Mouse (Mus musculus) ovary, postnatal 10 days (tissue): ENCODE results near the gene Fam89b.
A peak's percentile ranks its signal among the peaks of the same experiment; 100 is the strongest.

Experiments used
- DNase-seq: peaks from one replicate; pipeline ENCODE4 v3.0.0; 2022; ENCODE audit warnings: low spot score

Gene Fam89b

GRCm38 (mm10) chr19:5729444-5729815 is at the start of gene Fam89b:
Gene Fam89b, minus strand, starts transcription at chr19:5729653.
- DNase-seq: peak; percentile 82

DNA sequence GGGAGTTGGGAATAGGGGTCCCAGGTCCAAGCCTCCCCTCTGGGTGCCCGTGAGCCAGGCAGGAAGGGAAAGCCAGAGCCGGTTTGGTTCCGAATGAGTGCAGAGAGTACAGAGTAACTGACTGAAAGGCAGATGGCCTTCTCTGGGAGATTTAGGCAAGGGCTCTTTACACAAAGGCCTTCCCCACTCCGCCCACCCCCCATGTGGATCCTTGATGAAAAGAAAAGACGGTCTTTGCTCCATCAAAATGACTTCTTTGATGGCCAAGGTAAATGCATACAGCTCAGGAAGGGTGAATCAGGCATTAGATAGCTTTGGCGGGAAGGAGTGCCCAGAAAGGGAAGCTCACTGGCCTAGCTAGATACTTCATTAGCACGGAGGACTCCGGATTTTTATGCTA is 48.9 kb upstream of the Fam89b start:
- DNase-seq: no peak

DNA sequence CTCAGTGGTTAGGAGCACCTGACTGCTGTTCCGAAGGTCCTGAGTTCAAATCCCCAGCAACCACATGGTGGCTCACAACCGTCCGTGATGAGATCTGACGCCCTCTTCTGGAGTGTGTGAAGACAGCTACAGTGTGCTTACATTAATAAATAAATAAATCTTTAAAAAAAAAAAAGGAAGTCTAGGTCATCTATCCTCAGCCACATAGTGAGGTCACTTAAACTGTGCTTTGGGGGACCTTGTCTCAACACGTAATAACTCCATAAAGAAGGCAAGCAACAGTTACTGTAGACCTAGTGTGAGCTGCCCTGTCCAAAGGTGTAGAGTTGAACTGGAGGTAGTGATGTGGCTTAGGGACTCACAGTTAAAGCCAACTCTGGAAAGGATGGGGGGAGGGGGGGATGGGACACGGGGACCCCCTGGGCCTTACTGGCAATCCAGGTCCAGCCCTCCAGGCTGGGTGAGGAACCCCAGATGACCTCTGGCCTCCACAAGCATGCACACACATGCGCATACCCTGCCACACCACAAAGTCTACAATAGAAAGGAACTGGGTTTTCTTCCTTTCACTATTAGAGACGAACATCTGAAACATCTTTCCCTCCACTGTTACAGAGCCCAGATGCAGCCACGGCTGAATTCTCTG is 48.1 kb upstream of the Fam89b start:
- no peak for DNase-seq

- DNase-seq: peak; percentile 86
Measured at GRCm38 (mm10) chr19:5770925-5771860, 41.7 kb upstream of the Fam89b start, which contains the start of gene Scyl1. Gene Scyl1, minus strand, starts transcription at chr19:5771419.

DNA sequence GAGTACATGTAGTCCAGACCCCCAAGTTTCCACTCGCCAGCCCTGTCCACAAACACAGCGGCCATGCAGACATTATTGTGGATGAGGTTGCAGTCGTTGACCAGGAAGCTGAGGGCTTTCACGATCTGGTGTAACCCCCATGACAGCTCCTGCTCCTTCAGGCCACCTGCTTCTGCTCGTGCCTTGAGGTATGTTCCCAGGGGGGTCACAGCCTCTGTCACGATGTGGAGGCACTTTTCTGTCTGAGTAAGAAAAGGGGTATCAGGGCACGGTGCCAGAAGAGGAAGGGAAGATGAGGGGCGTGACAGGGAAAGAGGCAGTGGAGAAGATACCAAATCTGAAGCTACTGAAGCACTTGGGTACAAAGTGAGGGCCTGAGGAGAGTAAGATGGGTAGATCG is 40.9 kb upstream of the Fam89b start:
- DNase-seq: no peak

DNA sequence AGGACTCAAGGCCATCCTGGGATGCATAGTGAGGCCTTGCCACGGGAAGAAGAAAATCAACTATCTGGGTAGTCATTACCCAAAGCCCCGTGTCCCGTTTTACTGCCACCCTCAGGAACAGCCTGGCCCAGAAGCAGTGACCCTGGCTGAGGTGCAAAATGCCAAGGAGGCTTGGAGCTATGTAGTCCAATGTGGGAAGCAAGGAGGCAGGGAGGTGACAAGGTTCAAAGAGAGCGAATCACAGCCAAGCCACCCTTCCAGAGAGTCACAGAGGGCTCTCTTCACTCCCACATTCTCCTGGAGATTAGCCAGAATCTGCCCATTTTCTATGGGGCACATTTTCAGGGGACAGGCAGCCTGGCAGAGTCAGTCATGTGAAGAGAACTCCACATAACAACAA is 37.8 kb upstream of the Fam89b start:
- no peak for DNase-seq

DNA sequence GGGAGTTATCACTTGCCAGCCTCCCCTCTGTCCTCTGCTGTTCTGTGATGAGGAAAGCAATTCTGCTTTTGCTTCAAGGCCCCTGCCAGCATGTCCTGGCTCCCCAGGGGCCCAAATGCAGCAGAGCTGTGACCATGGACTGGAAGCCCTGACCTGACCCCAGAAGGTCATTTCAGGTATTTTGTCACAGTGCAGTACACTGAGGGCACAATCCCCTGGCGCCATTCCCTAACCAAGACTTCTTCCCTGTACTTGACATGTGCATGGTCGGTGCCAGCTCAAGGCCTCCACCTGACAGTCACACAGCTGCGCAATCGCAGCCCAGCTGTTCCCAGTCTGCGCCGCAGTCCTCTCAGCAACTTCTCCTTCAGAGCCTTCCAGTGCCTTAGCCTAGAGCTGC is 33.7 kb upstream of the Fam89b start:
- DNase-seq: no peak

DNA sequence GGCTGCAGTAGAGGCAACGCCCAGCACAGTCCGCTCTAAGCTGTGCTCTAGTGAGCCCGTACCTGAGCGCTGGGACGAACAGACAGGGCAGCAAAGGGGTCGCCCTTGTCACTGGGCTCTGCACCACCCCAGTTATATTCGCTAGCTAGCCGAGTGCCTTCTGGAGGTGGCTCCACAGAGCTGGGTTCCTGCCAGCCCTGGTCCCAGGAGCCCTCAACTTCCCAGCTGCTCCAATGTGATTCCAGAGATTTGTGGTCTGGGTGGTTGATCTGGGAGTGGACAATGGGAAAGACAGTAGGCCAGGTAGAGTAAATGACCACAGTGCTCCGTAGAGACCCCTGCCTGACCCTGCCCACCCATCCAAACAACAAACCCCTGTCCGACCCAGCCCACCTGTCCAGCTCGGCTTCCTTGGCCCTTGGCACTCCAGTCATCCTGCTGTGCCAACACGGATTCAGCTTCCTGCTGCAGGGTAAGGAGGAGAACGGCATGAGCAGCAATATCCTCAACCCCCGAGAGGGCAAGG is 29.5 kb upstream of the Fam89b start:
- no peak for DNase-seq

DNA sequence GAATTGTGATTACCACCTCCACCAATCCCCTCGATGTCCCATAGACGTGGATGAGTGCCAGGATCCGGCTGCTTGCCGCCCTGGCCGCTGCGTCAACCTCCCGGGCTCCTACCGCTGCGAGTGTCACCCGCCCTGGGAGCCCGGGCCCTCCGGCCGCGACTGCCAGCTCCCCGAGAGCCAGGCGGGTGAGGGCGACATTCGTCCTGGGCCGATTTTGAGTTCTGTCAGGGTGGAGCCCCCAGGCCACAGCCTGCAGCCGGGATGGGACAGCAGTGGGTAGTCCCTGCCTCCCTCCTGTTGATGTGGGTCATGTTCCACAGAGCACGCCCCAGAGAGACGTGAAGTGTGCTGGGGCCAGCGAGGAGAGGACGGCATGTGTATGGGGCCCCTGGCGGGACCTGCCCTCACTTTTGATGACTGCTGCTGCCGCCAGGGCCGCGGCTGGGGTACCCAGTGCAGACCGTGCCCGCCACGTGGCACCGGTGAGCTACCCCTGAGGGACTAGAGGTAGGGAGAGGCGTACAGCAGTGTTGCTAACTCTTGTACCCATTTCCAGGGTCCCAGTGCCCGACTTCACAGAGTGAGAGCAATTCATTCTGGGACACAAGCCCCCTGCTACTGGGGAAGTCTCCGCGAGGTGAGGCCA is 27.7 kb upstream of the Fam89b start:
- no peak for DNase-seq

- DNase-seq: no peak
Measured at GRCm38 (mm10) chr19:5756321-5756985, 27.0 kb upstream of the Fam89b start.

DNA sequence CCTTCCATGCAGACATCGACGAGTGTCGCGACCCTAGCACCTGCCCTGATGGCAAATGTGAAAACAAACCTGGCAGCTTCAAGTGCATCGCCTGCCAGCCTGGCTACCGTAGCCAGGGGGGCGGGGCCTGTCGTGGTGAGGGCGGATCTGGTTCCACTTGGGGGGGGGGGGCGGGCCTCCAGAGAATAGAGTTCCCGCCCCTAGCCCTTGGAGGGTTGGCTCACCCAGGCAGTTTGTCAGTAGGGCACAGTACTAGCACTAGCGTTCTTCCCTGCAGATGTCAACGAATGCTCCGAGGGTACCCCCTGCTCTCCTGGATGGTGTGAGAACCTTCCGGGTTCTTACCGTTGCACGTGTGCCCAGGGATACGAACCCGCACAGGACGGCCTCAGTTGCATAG is 22.3 kb upstream of the Fam89b start:
- DNase-seq: no peak

DNA sequence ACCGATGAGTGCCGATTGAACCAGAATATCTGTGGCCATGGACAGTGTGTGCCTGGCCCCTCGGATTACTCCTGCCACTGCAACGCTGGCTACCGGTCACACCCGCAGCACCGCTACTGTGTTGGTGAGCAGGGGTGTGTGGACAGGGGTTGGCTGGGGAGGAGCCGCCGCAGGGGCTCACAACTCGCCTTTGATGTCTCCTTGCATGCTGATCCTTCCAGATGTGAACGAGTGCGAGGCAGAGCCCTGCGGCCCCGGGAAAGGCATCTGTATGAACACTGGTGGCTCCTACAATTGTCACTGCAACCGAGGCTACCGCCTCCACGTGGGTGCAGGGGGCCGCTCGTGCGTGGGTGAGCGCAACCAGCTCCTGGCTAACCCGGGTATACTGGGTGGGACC is 21.5 kb upstream of the Fam89b start:
- no peak for DNase-seq

DNA sequence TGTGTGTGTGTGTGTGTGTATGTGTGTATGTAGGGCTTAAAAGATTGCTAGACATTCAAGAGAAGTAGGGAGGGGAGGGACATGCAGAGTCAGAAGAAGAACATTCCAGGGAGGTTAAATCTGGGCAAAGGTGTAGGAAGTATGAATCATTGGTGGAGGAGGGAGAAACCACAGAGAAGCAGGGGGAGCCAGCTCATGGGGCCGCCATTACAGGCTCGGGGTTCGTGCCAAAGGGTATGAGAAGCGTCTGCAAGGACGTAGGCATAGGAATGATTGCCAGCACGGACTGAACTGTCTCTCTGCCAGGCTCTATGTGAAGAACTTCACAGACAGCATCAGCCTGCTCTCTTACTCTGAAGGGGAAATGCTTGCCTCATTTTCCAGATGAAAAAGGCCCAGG is 20.0 kb upstream of the Fam89b start:
- DNase-seq: no peak

DNA sequence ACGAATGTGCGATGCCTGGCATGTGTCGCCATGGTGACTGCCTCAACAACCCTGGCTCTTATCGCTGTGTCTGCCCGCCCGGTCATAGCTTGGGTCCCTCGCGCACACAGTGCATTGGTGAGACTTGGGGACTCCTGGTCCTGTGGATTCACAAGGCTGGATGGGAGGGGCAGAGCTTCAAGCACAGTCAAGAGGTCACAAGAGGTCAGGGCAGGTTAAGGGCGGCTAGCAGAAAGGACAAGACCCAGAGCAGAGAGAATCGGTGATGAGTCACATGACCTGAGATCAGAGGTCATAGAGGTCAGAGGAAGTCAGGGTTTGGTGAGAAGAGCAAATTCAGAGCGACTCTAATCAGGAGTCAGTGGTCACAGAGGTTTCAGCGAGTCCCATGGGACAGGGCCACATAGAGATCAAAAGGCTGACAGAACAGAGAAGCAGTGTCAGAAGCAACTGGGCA is 17.5 kb upstream of the Fam89b start:
- DNase-seq: no peak

DNA sequence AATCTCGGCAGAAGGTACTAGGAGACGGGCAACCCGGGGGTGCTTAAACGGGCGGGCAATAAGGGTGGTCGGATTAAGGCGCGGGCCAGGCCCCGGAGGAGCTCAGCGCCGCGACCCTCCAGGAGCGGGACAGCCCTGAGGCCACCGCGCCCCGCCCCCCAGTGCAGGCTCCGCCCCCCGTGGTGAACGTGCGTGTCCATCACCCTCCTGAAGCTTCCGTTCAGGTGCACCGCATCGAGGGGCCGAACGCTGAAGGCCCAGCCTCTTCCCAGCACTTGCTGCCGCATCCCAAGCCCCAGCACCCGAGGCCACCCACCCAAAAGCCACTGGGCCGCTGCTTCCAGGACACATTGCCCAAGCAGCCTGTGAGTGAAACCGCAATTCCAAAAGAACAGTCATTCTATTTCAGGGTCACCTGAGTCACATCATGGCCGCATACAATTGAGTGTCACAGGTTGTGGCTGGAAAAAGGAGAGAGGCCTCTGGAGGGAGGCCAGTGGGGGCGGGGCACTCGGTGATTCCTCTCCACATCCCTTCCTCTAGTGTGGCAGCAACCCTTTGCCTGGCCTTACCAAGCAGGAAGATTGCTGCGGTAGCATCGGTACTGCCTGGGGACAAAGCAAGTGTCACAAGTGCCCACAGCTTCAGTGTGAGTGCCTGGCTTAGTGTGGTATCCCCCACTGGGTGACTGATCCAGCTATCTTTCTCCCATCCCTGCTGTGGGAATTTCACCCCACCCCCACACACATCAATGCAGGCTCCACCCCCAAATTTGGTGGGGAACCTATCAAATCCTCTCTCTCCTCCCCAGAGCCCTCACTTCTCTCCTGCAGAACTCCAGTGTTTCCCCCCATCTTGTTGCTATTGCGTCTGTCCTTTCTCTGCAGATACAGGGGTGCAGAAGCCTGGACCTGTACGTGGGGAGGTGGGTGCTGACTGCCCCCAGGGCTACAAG is 16.6 kb upstream of the Fam89b start:
- no peak for DNase-seq

DNA sequence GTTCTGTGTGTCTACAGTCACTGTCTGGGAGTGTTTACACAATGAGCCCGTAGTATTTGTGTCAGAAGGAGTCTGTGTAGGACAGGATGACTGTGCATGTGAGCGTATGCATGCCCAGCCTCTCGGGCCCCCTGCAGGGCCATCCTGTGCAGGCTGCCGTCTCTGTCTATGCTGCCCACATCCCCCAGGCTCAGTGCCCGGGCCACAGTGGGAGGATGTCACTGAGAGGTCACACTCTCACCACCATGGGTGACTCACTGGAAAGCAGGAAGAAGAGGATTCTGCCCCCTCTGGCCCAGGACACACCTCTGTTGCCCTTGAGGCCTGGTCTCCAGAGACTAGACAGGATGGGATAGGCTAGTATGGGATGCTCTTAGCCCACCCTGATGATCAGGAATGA is 14.1 kb upstream of the Fam89b start:
- DNase-seq: no peak

GRCm38 (mm10) chr19:5742241-5742641 is 12.8 kb upstream of the Fam89b start:
- no peak for DNase-seq

DNA sequence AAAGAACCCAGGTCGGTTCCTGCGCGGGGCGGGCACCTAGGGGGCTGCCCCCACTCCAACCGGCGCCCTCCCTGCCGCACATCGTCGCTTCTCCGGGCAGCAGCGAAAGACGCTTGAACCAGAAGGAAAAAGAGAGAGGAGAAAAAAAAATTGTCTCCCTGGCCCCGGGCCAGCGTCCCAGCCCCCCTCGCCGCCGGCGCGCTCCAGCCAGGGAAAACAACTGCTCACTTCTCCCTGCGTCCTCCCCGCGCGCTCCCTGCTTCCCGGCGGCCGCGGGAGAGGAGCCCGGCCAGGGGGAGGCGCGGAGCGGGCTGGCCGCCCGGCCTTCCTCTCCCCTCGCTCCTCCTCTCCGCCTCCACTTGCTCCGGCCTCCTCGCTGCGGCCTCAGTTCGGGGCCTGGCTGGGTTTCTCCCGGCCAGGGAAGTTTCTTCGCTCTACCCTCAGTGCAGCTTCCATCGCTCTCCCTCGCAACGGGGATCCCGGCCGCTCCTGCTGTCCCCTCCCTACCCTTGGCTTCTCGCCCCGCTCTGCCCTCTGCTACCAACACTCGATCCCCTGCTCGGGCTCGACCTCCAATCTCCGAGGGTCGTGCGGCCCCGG is 12.3 kb upstream of the Fam89b start:
- peak; percentile 82 for DNase-seq

DNA sequence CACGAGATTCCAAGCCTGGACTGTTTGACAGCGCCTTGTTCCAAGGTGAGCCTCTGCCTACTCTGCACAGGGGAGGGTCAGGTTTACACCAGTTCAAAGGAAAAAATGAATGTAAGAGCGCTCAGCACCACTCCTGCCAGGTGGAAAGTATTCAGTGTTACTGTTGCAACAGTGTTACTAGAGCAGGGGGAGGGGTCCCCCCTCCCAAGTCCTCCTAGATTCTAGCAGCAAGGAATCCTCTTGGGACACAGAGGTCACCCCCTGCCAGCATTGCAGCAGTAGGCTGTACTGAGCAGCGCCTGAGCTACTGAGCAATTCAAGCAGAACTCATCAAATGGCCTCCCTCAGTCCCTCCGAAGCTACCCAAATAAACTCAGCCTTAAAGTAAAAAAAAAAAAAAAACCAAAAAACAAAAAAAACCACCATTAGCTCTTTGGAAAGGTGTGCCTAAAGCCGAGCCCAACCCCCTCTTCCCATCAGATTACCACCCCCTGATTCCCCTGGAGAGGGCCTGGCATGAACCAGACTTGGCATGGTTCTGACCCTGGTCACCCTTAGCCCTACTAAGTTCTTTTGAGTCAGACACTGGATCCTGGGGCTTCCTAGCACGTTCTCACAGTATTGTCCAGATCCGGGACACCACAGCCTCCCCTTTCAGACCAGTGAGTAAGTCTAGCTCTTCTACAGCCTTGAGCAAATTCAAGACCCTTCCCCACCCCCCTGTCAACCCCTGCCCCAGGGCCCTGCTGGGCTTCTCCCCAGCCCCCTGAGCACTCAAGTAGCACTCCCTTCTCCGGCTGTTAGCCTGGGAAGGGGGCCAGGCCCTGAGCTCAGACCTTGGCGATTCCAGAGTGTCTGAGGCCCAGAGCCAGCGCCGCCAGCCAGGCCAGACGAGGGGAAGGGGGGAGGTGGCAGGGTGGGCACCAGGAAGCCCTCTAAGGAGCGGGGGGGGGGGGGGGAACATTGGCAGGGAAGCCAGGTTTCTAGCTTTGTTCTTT is 11.2 kb upstream of the Fam89b start, which contains the start of gene Ltbp3:
TSS of gene Ltbp3 (plus strand) at position 585 of the 998 bp plus-strand sequence.
- peak; percentile 65 for DNase-seq
